Mouse (Mus musculus) CD4-positive helper T cell, adult 2 months (primary cell): ENCODE data around the gene Tbc1d8.
A peak's percentile ranks its signal among the peaks of the same experiment; 100 is the strongest.

Source experiments
- DNase-seq: peaks from one replicate; pipeline ENCODE4 v3.0.0-alpha.2; 2012; ENCODE audit warnings: low read depth, missing footprints, low spot score

Gene Tbc1d8

GRCm38 (mm10) chr1:39478057-39478895 lies at the start of gene Tbc1d8:
TSS of gene Tbc1d8 (minus strand) at chr1:39478755.
- DNase-seq, result peak; percentile 78

GRCm38 (mm10) chr1:39528319-39528718 lies 49.8 kb upstream of the Tbc1d8 start:
- DNase-seq, result no peak

- DNase-seq, result peak; percentile 80
Measured at GRCm38 (mm10) chr1:39527432-39527831, 48.9 kb upstream of the Tbc1d8 start.

- no peak for DNase-seq
Measured at GRCm38 (mm10) chr1:39526371-39527167, 48.0 kb upstream of the Tbc1d8 start.

- DNase-seq, result no peak
Measured at GRCm38 (mm10) chr1:39525763-39526162, 47.2 kb upstream of the Tbc1d8 start.

- peak; percentile 44 for DNase-seq
Measured at GRCm38 (mm10) chr1:39522519-39522918, 44.0 kb upstream of the Tbc1d8 start.

- DNase-seq, result no peak
Measured at GRCm38 (mm10) chr1:39521326-39521725, 42.8 kb upstream of the Tbc1d8 start.

- DNase-seq, result no peak
Measured at GRCm38 (mm10) chr1:39515303-39515991, 36.9 kb upstream of the Tbc1d8 start.

- no peak for DNase-seq
Measured at GRCm38 (mm10) chr1:39512183-39512582, 33.6 kb upstream of the Tbc1d8 start.

GRCm38 (mm10) chr1:39511775-39512174 lies 33.2 kb upstream of the Tbc1d8 start:
- no peak for DNase-seq

- DNase-seq, result no peak
Measured at GRCm38 (mm10) chr1:39505600-39505999, 27.0 kb upstream of the Tbc1d8 start.

- DNase-seq, result peak; percentile 29
Measured at GRCm38 (mm10) chr1:39504261-39504660, 25.7 kb upstream of the Tbc1d8 start.

- DNase-seq, result peak; percentile 23
Measured at GRCm38 (mm10) chr1:39502817-39503633, 24.5 kb upstream of the Tbc1d8 start.

- DNase-seq, result no peak
Measured at GRCm38 (mm10) chr1:39499485-39499941, 21.0 kb upstream of the Tbc1d8 start.

- no peak for DNase-seq
Measured at GRCm38 (mm10) chr1:39497748-39498147, 19.2 kb upstream of the Tbc1d8 start.

GRCm38 (mm10) chr1:39496995-39497394 lies 18.4 kb upstream of the Tbc1d8 start:
- DNase-seq, result no peak

GRCm38 (mm10) chr1:39493664-39494063 lies 15.1 kb upstream of the Tbc1d8 start:
- no peak for DNase-seq

GRCm38 (mm10) chr1:39493165-39493564 lies 14.6 kb upstream of the Tbc1d8 start:
- DNase-seq, result no peak

GRCm38 (mm10) chr1:39487370-39487769 lies 8.8 kb upstream of the Tbc1d8 start:
- no peak for DNase-seq

GRCm38 (mm10) chr1:39482115-39482815 lies 3.7 kb upstream of the Tbc1d8 start:
- no peak for DNase-seq
